Mouse (Mus musculus): Measurements from ENCODE around the gene Ssb.

Ssb gene

DNA sequence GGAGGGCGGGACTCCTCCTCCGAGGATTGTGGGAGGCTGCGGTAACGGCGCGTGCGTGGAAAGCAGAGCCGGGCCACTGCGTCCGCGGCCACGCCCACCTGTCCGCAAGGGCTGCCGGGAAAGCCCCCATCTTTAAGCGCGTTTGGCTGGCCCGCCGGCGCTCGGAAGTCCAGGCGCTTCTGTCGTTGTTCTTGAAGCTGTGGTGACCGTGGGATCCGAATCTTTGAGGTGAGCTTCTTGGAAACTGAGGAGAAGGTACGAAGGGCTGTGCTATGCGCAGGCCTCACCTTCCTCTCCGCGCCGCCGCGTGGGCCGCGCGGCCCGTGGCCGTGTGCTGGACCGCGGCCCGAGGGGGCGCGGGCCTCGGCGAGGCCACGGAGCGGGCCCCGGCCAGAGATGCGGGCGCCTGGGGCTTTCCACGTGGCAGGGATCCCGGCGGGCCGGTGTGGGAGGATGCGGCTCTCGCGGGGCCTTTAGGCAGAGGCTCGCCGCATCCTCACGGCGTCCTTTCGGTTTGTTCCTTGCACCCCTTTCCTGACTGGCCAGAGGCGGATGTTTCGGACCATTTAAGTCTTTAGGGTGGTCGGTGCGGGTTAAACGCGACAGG lies at the start of gene Ssb:
TSS of gene Ssb (plus strand) at position 78 of the 607 bp plus-strand sequence.
- DNase-seq (ENCODE audit: low spot score), result peak; percentile 90

GRCm38 (mm10) chr2:69816575-69816974 lies 44.8 kb upstream of the Ssb start:
- no peak for DNase-seq (ENCODE audit: low spot score)

GRCm38 (mm10) chr2:69818350-69819085 lies 42.8 kb upstream of the Ssb start:
- DNase-seq (ENCODE audit: low spot score), result no peak

GRCm38 (mm10) chr2:69820201-69820600 lies 41.2 kb upstream of the Ssb start:
- no peak for DNase-seq (ENCODE audit: low spot score)

- no peak for DNase-seq (ENCODE audit: low spot score)
These were observed 39.7 kb upstream of the Ssb start, which contains the start of gene Klhl23 for GRCm38 (mm10) chr2:69821711-69822110. TSS of gene Klhl23 (plus strand) at chr2:69821944.

GRCm38 (mm10) chr2:69822361-69823128 lies 38.8 kb upstream of the Ssb start:
- peak; percentile 62 for DNase-seq (ENCODE audit: low spot score)

DNA sequence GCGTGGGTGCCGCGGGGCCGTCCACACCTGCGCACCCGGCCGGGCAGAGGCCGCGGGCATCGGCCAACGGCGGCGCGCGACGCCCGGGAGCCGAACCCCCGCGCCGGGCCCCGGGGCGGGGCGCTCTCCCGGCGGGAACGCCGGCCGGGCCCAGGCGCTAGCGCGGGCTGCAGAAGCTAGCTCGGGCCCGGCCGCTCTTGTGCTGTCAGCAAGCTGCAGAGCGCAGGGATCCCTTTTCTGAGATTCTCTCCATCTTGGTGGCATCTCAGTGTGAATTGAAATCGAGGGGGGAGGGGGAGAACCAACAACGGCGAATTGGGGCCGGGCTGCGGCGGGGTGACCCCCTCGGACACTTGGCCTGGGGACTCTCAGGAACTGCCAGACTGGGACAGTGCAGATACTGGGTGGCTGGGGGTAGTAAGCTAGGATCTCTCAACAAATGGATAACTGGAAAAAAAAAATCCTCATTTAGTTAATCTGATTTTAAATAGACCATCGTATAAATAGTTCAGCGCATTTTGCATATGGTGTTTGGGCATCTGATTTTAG lies 38.2 kb upstream of the Ssb start:
- peak; percentile 38 for DNase-seq (ENCODE audit: low spot score)

GRCm38 (mm10) chr2:69825898-69826297 lies 35.5 kb upstream of the Ssb start:
- DNase-seq (ENCODE audit: low spot score), result no peak

- DNase-seq (ENCODE audit: low spot score), result no peak
These were observed 35.0 kb upstream of the Ssb start for GRCm38 (mm10) chr2:69826380-69826779.

GRCm38 (mm10) chr2:69828031-69828430 lies 33.3 kb upstream of the Ssb start:
- no peak for DNase-seq (ENCODE audit: low spot score)

DNA sequence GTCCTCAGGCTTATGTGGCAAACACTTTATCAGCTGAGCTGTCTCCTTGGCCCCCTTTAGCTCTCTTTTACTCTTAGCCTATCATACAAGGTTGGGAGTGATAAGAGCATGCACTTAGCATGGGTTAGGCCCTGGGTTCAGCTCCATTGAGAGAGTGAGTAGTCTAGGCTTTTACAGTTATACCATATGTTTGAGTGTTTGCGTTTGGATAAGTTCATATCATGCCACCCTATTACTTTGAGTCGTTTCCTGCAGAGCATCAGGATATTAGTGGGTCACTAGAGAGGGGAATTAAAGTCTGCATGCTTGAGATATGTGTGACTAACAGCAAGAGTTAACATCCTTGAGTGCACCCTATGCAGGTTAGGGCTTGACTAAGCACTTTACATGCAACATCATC lies 31.7 kb upstream of the Ssb start:
- DNase-seq (ENCODE audit: low spot score), result no peak

- no peak for DNase-seq (ENCODE audit: low spot score)
These were observed 31.2 kb upstream of the Ssb start for GRCm38 (mm10) chr2:69830116-69830515.

- no peak for DNase-seq (ENCODE audit: low spot score)
These were observed 24.0 kb upstream of the Ssb start for GRCm38 (mm10) chr2:69837244-69837967.

DNA sequence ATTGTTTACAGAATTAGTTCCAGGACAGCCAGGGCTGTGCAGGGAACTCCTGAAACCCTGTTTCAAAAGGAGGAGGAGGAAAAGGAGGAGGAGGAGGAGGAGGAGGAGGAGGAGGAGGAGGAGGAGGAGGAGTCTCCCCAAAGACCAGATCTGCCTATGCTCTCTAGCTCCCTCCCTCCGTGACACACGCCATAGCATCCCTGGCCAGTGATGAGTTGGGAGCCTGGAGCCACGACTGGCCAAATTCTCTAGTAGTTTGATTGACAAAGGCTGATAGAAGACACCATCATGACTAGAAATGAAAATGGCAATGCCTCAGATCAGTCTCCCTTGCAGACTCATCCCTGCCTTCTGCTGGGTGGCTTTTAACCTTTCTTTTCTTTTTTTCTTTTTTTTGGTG lies 23.4 kb upstream of the Ssb start:
- no peak for DNase-seq (ENCODE audit: low spot score)

- DNase-seq (ENCODE audit: low spot score), result no peak
These were observed 22.7 kb upstream of the Ssb start for GRCm38 (mm10) chr2:69838707-69839106.

- no peak for DNase-seq (ENCODE audit: low spot score)
These were observed 21.1 kb upstream of the Ssb start for GRCm38 (mm10) chr2:69840261-69840660.

GRCm38 (mm10) chr2:69849215-69849614 lies 12.1 kb upstream of the Ssb start:
- no peak for DNase-seq (ENCODE audit: low spot score)

DNA sequence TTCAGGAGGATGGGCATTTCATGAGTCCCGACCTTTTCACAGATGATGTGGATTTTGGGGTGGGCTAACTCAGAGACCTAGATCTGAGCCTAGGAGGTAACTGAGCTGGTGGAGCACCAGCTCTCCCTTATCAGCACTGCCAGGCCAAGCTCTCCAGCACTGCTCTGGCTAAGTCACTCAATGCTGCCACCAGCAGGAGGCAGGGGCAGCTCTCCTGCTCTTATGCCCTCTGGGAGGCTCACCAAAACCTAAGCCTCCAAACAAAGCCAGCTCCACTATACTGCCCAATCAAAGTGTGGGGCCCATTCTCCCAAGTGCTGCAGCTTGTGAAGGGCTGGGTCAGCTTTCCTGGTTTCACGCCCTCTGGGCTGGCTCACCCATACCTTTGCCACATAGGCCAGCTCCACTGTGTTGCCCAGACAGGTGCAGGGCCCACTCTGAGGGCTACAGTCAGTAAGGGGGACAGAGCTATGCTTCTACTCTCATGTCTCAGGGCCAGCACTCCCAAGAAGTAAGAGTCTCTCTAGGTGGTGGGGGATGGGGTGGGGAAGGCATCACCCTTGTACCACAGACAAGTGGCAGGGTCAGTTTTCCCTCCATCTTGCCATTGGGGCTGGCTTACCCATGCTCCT lies 9.8 kb upstream of the Ssb start:
- no peak for DNase-seq (ENCODE audit: low spot score)

DNA sequence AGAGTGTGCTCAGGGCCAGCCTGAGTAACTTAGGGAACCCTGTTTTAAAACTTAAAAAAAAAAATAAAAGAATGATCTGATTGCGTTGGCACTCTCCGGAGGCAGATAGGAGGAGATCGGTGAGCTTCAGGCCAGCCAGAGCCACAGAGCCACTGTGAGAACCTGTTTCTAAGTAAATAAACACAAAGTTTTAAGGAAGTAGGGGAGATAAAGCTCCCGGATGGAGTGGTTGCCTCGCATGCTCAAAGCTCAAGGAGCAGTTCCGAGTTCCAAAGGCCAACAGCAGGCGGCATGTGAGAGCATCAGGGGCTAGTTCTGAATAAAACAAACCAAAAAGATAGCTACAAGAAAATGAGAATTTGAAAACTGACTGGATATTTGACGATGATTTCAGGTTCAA lies 5.0 kb upstream of the Ssb start:
- peak; percentile 45 for DNase-seq (ENCODE audit: low spot score)

- DNase-seq (ENCODE audit: low spot score), result no peak
These were observed 3.5 kb upstream of the Ssb start for GRCm38 (mm10) chr2:69857882-69858281.

GRCm38 (mm10) chr2:69860972-69861452 lies 350 bp upstream of the Ssb start:
- DNase-seq (ENCODE audit: low spot score), result peak; percentile 14

Data from yolk sac, embryonic 10.5 days (tissue).